Mouse (Mus musculus) ES-E14 (cell line): ENCODE measurements around the gene Nav2. TPM values are rescaled to one million over a fixed set of nuclear protein-coding genes. Genes with fewer than 3 reads are reported as not detected.

Experiments used
- DNase-seq: peaks from one replicate; pipeline ENCODE4 v3.0.0-alpha.2; 2013; ENCODE audit warnings: low read depth, low spot score
- H3K27ac ChIP-seq: 2 replicates; pipeline ENCODE4 v1.5.1; 2012; ENCODE audit warnings: low read depth, mild to moderate bottlenecking, low read length, moderate library complexity, mixed read lengths; ENCODE audit not compliant: poor library complexity, insufficient read depth, severe bottlenecking
- H3K36me3 ChIP-seq: 2 replicates; pipeline ENCODE4 v1.6.1; 2012; ENCODE audit warnings: mild to moderate bottlenecking, low read length, moderate library complexity, mixed read lengths; ENCODE audit not compliant: control insufficient read depth, poor library complexity, insufficient read depth, severe bottlenecking
- H3K4me1 ChIP-seq, 2 experiments: fragments of 150-350 bp in 1 of 2; sonication (generic) in 1 of 2; 2 replicates each; pipeline ENCODE4 v1.6.1; 2012; ENCODE audit warnings: low read length in 2 of 2, mild to moderate bottlenecking in 1 of 2, mixed read lengths in 1 of 2; ENCODE audit not compliant: control insufficient read depth in 2 of 2, insufficient read depth in 2 of 2, poor library complexity in 1 of 2
- H3K4me3 ChIP-seq, 2 experiments: fragments of 150-350 bp in 1 of 2; sonication (generic) in 1 of 2; 2 replicates each; pipeline ENCODE4 v1.5.1; 2012; ENCODE audit warnings: low read length in 2 of 2, low read depth in 1 of 2, mild to moderate bottlenecking in 1 of 2, mixed read lengths in 1 of 2; ENCODE audit not compliant: insufficient read depth in 1 of 2, poor library complexity in 1 of 2, severe bottlenecking in 1 of 2
- H3K9ac ChIP-seq: 2 replicates; pipeline ENCODE4 v1.6.1; 2012; ENCODE audit warnings: low read depth, mild to moderate bottlenecking, low read length, mixed read lengths; ENCODE audit not compliant: poor library complexity, insufficient read depth, severe bottlenecking
- H3K9me3 ChIP-seq: fragments of 150-350 bp; sonication (generic); 2 replicates; pipeline ENCODE4 v1.6.1; 2012; ENCODE audit warnings: low read depth, mild to moderate bottlenecking, low read length; ENCODE audit not compliant: control insufficient read depth, insufficient read depth
- CHD2 ChIP-seq: IDR thresholded peaks from 2 replicates; pipeline ENCODE4 v1.6.1; 2014; ENCODE audit warnings: mild to moderate bottlenecking, low read depth, low read length, inconsistent platforms
- HCFC1 ChIP-seq: IDR thresholded peaks from 2 replicates; pipeline ENCODE4 v1.6.1; 2012; ENCODE audit warnings: low read length, inconsistent platforms, borderline replicate concordance; ENCODE audit not compliant: insufficient read depth
- MAFK ChIP-seq: IDR thresholded peaks from 2 replicates; pipeline ENCODE4 v1.6.1; 2014; ENCODE audit warnings: mild to moderate bottlenecking, low read depth, low read length, inconsistent platforms; ENCODE audit not compliant: insufficient read depth
- ZC3H11A ChIP-seq: IDR thresholded peaks from 2 replicates; pipeline ENCODE4 v1.6.1; 2012; ENCODE audit warnings: low read depth, mild to moderate bottlenecking, inconsistent platforms, low read length, borderline replicate concordance
- ZNF384 ChIP-seq: IDR thresholded peaks from 2 replicates; pipeline ENCODE4 v1.6.1; 2012; ENCODE audit warnings: low read depth, low read length, inconsistent platforms
- in situ Hi-C, 2 experiments: fragments of 600-800 bp; cut with MboI; formaldehyde crosslinking; loops; one replicate each; pipeline ENCODE4 v1.15.1; 2025; ENCODE audit warnings: low sequenced_read_pairs in 2 of 2, inconsistent platforms in 1 of 2; ENCODE audit not compliant: unreplicated experiment in 2 of 2
- total RNA-seq: library from RNA; depleted of rRNA; stranded (reverse); fragments of 300-350 nt; gene quantifications from 2 replicates; pipeline ENCODE4 v1.2.3, GENCODE M21; 2012

The Nav2 gene
- total RNA-seq, 1 experiment: 18.2 TPM

- in situ Hi-C loops: no loop called here
- TF ChIP-seq ZNF384: no peak
- TF ChIP-seq HCFC1: no peak
- no peaks in the 10 kb centered on the region for H3K4me1 ChIP-seq
- H3K36me3 ChIP-seq: no peaks in the 10 kb centered on the region
- no peak overlapping the region for H3K4me3 ChIP-seq
- no peak for DNase-seq
- H3K9me3 ChIP-seq: no peaks in the 10 kb centered on the region
- no peak overlapping the region for H3K9ac ChIP-seq
- no peak overlapping the region for H3K27ac ChIP-seq
These were observed 90.1 kb downstream of the Nav2 start for GRCm38 (mm10) chr7:48998595-48998994.

DNA sequence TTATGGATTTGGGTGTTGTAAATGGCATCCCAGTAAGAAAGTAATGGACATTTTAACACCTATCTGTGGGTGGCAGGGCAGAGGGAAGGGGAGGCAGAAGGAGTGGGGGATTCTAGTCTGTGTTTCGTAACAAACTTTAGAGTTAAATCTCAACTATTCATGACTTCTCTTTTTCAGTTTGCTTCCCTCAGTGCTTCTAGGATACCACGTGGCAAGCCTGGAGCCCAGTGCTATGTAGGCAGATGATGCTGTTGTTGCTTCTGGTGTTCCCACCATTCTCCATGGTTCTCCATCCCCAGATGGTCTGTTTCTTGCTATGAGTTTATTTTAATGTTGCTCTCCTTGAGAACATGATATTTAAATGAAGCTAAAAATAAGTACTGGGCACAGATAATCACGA is 92.3 kb downstream of the Nav2 start:
- in situ Hi-C loops: no loop called here
- Histone ChIP-seq H3K4me1 (no peaks in the 10 kb centered on the region), H3K9ac (no peak overlapping the region), H3K27ac (no peak overlapping the region), H3K4me3 (no peak overlapping the region), H3K9me3 (no peaks in the 10 kb centered on the region), H3K36me3 (no peaks in the 10 kb centered on the region)
- no peak for TF ChIP-seq ZNF384
- no peak for TF ChIP-seq MAFK
- TF ChIP-seq CHD2: no peak
- TF ChIP-seq ZC3H11A: no peak
- TF ChIP-seq HCFC1: no peak
- no peak for DNase-seq

DNA sequence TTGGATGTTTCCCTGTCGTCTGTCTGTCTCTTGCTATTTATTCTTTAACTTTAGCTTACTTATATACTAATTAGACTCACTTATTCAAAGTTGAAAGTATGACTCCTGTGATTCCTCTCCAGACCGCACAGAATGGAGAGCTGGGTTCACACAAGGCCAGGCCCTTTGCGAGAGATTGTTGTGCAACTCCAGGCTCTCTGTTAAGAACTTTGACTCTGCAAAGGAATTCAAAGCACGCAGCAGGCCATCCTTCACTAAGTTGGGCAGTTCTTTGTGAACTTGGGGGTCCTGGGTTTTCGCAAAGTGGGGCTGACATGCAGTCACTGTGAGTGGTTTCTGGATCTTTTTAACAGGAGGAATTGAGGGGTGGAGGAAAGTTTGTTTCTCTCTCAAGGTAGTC is 95.9 kb downstream of the Nav2 start:
- in situ Hi-C loops: no loop called here
- no peak for TF ChIP-seq ZNF384
- H3K4me1 ChIP-seq: no peaks in the 10 kb centered on the region
- H3K27ac ChIP-seq: no peak overlapping the region
- no peaks in the 10 kb centered on the region for H3K9me3 ChIP-seq
- no peak overlapping the region for H3K4me3 ChIP-seq
- H3K9ac ChIP-seq: no peak overlapping the region
- DNase-seq: no peak
- H3K36me3 ChIP-seq: no peaks in the 10 kb centered on the region

DNA sequence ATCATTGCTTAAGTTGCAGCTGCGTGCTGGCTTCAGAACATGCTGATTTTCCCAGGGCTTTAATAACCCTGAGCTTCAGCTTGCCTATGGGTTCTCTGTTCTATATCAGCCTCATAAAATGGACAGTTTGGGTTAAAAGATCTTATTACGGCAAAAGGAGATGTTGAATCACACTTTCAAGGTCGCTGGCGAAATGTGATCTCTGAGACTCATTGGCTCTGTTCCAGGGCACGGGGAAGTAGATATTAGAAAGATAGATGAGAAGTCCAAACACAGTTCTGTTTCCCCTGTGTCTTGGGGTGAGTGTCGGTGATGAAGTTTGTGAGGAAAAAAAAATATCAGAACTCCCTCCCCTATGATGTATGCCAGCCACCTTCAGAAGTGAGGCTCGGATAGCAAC is 98.4 kb downstream of the Nav2 start:
- Histone ChIP-seq H3K9me3 (no peaks in the 10 kb centered on the region), H3K4me3 (no peak overlapping the region), H3K9ac (no peak overlapping the region), H3K36me3 (no peaks in the 10 kb centered on the region), H3K27ac (no peak overlapping the region), H3K4me1 (no peaks in the 10 kb centered on the region)
- in situ Hi-C loops: no loop called here
- no peak for TF ChIP-seq ZNF384
- no peak for TF ChIP-seq HCFC1
- no peak for TF ChIP-seq ZC3H11A
- no peak for TF ChIP-seq CHD2
- TF ChIP-seq MAFK: no peak
- no peak for DNase-seq

- TF ChIP-seq MAFK (no peak), CHD2 (no peak), ZNF384 (no peak), ZC3H11A (no peak), HCFC1 (no peak)
- in situ Hi-C loops: no loop called here
- no peak for DNase-seq
- no peak overlapping the region for H3K4me3 ChIP-seq
- no peak overlapping the region for H3K27ac ChIP-seq
- no peaks in the 10 kb centered on the region for H3K4me1 ChIP-seq
- H3K9me3 ChIP-seq: no peaks in the 10 kb centered on the region
- H3K36me3 ChIP-seq: no peaks in the 10 kb centered on the region
- H3K9ac ChIP-seq: no peak overlapping the region
These were observed 102.2 kb downstream of the Nav2 start for GRCm38 (mm10) chr7:49010739-49011138.
